13 mouse cellular contexts compared by ENCODE assay signal in the genomic region with DNA sequence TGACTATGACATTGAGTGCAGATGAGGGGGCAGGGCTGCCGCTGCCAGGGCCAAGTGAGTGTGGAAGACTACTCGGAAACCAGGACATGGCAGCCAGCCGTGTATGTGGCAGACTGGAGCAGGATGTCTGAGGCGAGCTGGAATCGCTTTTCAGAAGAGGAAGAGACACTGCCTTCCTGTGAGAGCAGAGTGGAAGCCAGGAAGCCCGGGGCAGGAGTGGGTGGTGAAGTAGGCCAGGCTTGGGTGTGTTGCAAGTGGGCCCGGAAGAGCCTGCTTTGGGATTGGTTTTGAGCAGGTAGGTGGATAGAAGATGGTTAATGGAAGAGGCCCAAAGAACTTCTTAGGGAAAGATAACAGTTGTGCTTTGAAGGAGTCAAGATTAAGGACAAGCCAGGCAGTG. TPM values are rescaled to one million over a fixed set of nuclear protein-coding genes. Genes with fewer than 3 reads are reported as not detected.
DNase-seq lines count a peak whose midpoint lies in the region.
"Had no signal": no experiment of that assay in that cellular context is flagged by ENCODE, and none has a peak within 500 bp of the region (broad histone marks: within the 10 kb centered on the region; RNA-seq: fewer than 3 reads in every experiment).

No protein-coding gene starts in this region.

- intact Hi-C loops in heart, postnatal 25 days (cut with DNase I) = no loop called here

- DNase-seq in cerebellum, adult 9-11 months = peak; percentile 13
- DNase-seq in cerebellum, adult 9-10 months = no peak
- peak; percentile 63 for DNase-seq in right cerebral cortex, adult 18-20 months
- DNase-seq in right cerebral cortex, postnatal 25 days = no peak
- peak; percentile 72 for DNase-seq in fat pad, adult 2 months (ENCODE audit: extremely low read depth, low read depth, low spot score)
- DNase-seq in heart, postnatal 25 days (ENCODE audit: low spot score) = no peak
- DNase-seq in Muller cell, postnatal 12 days (ENCODE audit: inconsistent ontology term) = no peak
- DNase-seq: adrenal gland, adult 8-10 months; adrenal gland, postnatal 25 days; B cell, adult 2 months; cerebellum, adult 2 months; cerebellum, postnatal 10 days; cerebellum, postnatal 25 days had no signal

RNA-seq across cellular contexts. Expression of a gene that starts 7.4 kb away (rescaled TPM):
- 1 to 10 TPM; 7.9 to 8.3 TPM for total RNA-seq in heart, postnatal 25 days (2021)

RNA-seq across cellular contexts. Expression of a gene that starts 10.6 kb away (rescaled TPM):
- under 1 TPM; 0.03 to 0.23 TPM for total RNA-seq in heart, postnatal 25 days (2021)

RNA-seq across cellular contexts. Expression of a gene that starts 32.0 kb away (rescaled TPM):
- total RNA-seq in heart, postnatal 25 days (2021) = 10 to 100 TPM; 21.1 to 26.4 TPM

RNA-seq across cellular contexts. Expression of a gene that starts 37.5 kb away (rescaled TPM):
- total RNA-seq in heart, postnatal 25 days (2021) = 10 to 100 TPM; 27.4 to 28.7 TPM

Comparison
In these comparisons a context has a peak if more than half of its experiments do, and no peak if none do; other contexts are left out.
1. DNase-seq: peak in cerebellum, adult 9-11 months (single experiment), right cerebral cortex, adult 18-20 months (single experiment) and fat pad, adult 2 months (single experiment); none in cerebellum, adult 9-10 months (single experiment), right cerebral cortex, postnatal 25 days (single experiment), heart, postnatal 25 days (single experiment) and Muller cell, postnatal 12 days (single experiment).